Comparison of ENCODE assay signal across 7 mouse cellular contexts in the genomic region with DNA sequence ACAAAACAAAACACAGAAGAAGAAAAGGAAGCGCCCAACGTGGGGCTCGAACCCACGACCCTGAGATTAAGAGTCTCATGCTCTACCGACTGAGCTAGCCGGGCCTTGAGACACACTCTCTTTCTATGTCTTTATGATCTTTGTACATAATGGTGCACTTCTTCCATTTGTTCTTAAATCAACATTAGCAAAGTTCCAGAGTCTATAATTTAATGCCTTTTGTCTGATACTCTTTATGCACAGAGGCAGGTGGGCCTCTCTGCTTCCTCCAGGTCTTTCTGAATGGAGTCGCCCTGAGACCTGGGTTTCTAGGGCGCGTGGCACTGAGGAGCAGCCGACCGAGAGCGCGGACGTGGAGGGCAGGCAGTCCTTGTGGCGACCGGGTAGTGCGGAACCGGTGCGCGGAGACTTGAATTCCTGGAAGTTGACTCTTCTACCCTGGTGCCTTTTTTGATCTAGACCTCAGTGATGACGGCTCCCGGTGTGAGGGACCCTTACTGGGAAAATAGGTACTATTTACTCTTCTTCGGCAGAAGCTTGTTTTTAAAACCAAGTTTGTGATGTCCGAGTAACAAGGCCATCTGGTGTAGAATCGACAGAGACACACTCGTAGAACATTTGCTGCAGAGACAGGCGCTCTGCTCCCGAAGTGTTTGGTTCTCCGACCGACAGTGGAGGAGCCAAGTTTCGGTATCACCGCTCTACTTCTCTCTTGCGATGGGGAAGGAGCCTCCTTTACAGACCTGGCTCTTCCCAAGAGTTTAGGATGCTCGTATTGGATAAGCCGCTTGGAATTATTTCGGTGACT. TPM values are rescaled to one million over a fixed set of nuclear protein-coding genes. Genes with fewer than 3 reads are reported as not detected.
A peak's percentile ranks its signal among the peaks of the same experiment; 100 is the strongest.
DNase-seq lines count a peak whose midpoint lies in the region; ATAC-seq and TF ChIP-seq lines count a peak whose summit lies in the region.

No protein-coding gene starts in this region.

- peak; percentile 34 for ATAC-seq in granulocyte monocyte progenitor cell, adult 5-6 weeks (replicated peaks; ENCODE audit: poor library complexity, severe bottlenecking)
- ATAC-seq in intestine, postnatal 0 days = peak; percentile 27
- peak; percentile 43 for ATAC-seq in midbrain, embryonic 11.5 days (ENCODE audit: low FRiP score)

- WGBS in embryonic facial prominence, embryonic 10.5 days = under 1% methylated on average over 36 of the region's 36 CpGs
- under 1% methylated on average over 36 of the region's 36 CpGs for WGBS in intestine, postnatal 0 days
- under 1% methylated on average over 36 of the region's 36 CpGs for WGBS in midbrain, embryonic 11.5 days

- H3K9me3 ChIP-seq in embryonic facial prominence, embryonic 10.5 days = no peaks in the 10 kb centered on the region
- no peaks in the 10 kb centered on the region for H3K9me3 ChIP-seq in intestine, postnatal 0 days (ENCODE audit: control insufficient read depth)
- H3K9me3 ChIP-seq in midbrain, embryonic 11.5 days (ENCODE audit: control insufficient read depth, low read length) = no peaks in the 10 kb centered on the region

- H3K36me3 ChIP-seq in embryonic facial prominence, embryonic 10.5 days (replicated peaks) = no peaks in the 10 kb centered on the region
- no peaks in the 10 kb centered on the region for H3K36me3 ChIP-seq in intestine, postnatal 0 days (ENCODE audit: control insufficient read depth, insufficient read depth)
- H3K36me3 ChIP-seq in midbrain, embryonic 11.5 days (ENCODE audit: control insufficient read depth, insufficient read depth, low read length) = no peaks in the 10 kb centered on the region

- TF ChIP-seq CTCF in intestine, postnatal 0 days (IDR thresholded peaks at IDR 0.05; ENCODE audit: low read depth) = 0 out of 2 replicates have a peak, but pooled peaks have one; percentile 6

- H3K27me3 ChIP-seq in embryonic facial prominence, embryonic 10.5 days (replicated peaks; ENCODE audit: low read depth, poor library complexity, severe bottlenecking) = no peaks in the 10 kb centered on the region
- H3K27me3 ChIP-seq in intestine, postnatal 0 days (replicated peaks; ENCODE audit: control insufficient read depth, insufficient read depth, low read length) = no peaks in the 10 kb centered on the region
- no peaks in the 10 kb centered on the region; the same call in 1 of the 2 replicates for H3K27me3 ChIP-seq in midbrain, embryonic 11.5 days (ENCODE audit: control insufficient read depth, insufficient read depth, low read length)

- DNase-seq in adrenal gland, postnatal 10 days = peak; percentile 86
- DNase-seq in embryonic facial prominence, embryonic 10.5 days (ENCODE audit: low spot score) = peak; percentile 85
- peak; percentile 71 for DNase-seq in left cerebral cortex, postnatal 4 days
- peak; percentile 99 for DNase-seq in midbrain, embryonic 11.5 days (ENCODE audit: low spot score, missing footprints)
- DNase-seq in skeletal muscle tissue, adult 2 months (ENCODE audit: low read depth, low spot score) = peak; percentile 83

- intact Hi-C loops in left cerebral cortex, postnatal 4 days (cut with DNase I) = loop anchor here (5.0 kb wide), 1 partner anchor 212 kb away; no protein-coding TSS in a partner anchor

- H3K4me2 ChIP-seq in intestine, postnatal 0 days (replicated peaks; ENCODE audit: low read depth) = peak overlapping the region; percentile 88
- H3K4me2 ChIP-seq in midbrain, embryonic 11.5 days = peak overlapping the region; percentile 59

- peak overlapping the region; percentile 83 for H3K9ac ChIP-seq in intestine, postnatal 0 days (ENCODE audit: low read depth, low read length)
- H3K9ac ChIP-seq in midbrain, embryonic 11.5 days (ENCODE audit: low read length) = peak overlapping the region; percentile 60

- peak overlapping the region; percentile 85 for H3K27ac ChIP-seq in embryonic facial prominence, embryonic 10.5 days (replicated peaks)
- H3K27ac ChIP-seq in intestine, postnatal 0 days (ENCODE audit: low read depth, low read length) = peak overlapping the region; percentile 96
- peak overlapping the region; percentile 37 for H3K27ac ChIP-seq in midbrain, embryonic 11.5 days (ENCODE audit: low read depth, low read length)

- peaks cover 22% of the 10 kb centered on the region; the same call in 1 of the 2 replicates for H3K4me1 ChIP-seq in embryonic facial prominence, embryonic 10.5 days
- H3K4me1 ChIP-seq in intestine, postnatal 0 days (replicated peaks; ENCODE audit: control insufficient read depth, insufficient read depth, low read length) = peaks cover 3% of the 10 kb centered on the region; the same call in 1 of the 2 replicates
- peaks cover 6% of the 10 kb centered on the region; the same call in 1 of the 2 replicates for H3K4me1 ChIP-seq in midbrain, embryonic 11.5 days (ENCODE audit: control insufficient read depth, insufficient read depth, low read length)

- H3K4me3 ChIP-seq in embryonic facial prominence, embryonic 10.5 days = peak overlapping the region; percentile 78
- peak overlapping the region; percentile 84 for H3K4me3 ChIP-seq in intestine, postnatal 0 days (ENCODE audit: low read depth, low read length)
- H3K4me3 ChIP-seq in midbrain, embryonic 11.5 days (ENCODE audit: low read depth, low read length) = peak overlapping the region; percentile 54

RNA-seq across cellular contexts. Expression of gene Hfe2, which starts 25.3 kb away (rescaled TPM):
- total RNA-seq in adrenal gland, postnatal 10 days (2021) = 10 to 100 TPM; 14.0 to 29.6 TPM
- 1.4 and 1.5 TPM in 2 replicates for polyA plus RNA-seq in embryonic facial prominence, embryonic 10.5 days (2016; fragmentation: Nextera tagmentation; extraction: Ambion mirVana)
- total RNA-seq in granulocyte monocyte progenitor cell, adult 5-6 weeks (2014; fragmentation: Nextera tagmentation) = not detected in 2 replicates
- total RNA-seq in granulocyte monocyte progenitor cell, adult 5-6 weeks (2017) = not detected in 2 replicates
- polyA plus RNA-seq in intestine, postnatal 0 days (2015; fragmentation: Nextera tagmentation; extraction: Ambion mirVana) = 0.07 TPM in 1 of 2 replicates, not detected in the other
- total RNA-seq in left cerebral cortex, postnatal 4 days (2021) = 1 to 10 TPM; 1.1 TPM
- 1.3 and 1.7 TPM in 2 replicates for polyA plus RNA-seq in midbrain, embryonic 11.5 days (2014; fragmentation: Nextera tagmentation; extraction: Ambion mirVana)

RNA-seq across cellular contexts. Expression of gene BC107364, which starts 47.6 kb away (rescaled TPM):
- total RNA-seq in adrenal gland, postnatal 10 days (2021) = not detected
- not detected in 2 replicates for polyA plus RNA-seq in embryonic facial prominence, embryonic 10.5 days (2016; fragmentation: Nextera tagmentation; extraction: Ambion mirVana)
- not detected in 2 replicates for total RNA-seq in granulocyte monocyte progenitor cell, adult 5-6 weeks (2014; fragmentation: Nextera tagmentation)
- total RNA-seq in granulocyte monocyte progenitor cell, adult 5-6 weeks (2017) = not detected in 2 replicates
- 0.54 and 0.56 TPM in 2 replicates for polyA plus RNA-seq in intestine, postnatal 0 days (2015; fragmentation: Nextera tagmentation; extraction: Ambion mirVana)
- total RNA-seq in left cerebral cortex, postnatal 4 days (2021) = not detected
- not detected in 2 replicates for polyA plus RNA-seq in midbrain, embryonic 11.5 days (2014; fragmentation: Nextera tagmentation; extraction: Ambion mirVana)

RNA-seq across cellular contexts. Expression of gene Txnip, which starts 58.1 kb away (rescaled TPM):
- total RNA-seq in adrenal gland, postnatal 10 days (2021) = 100 to 1,000 TPM; 601 to 945 TPM
- 31.2 and 34.9 TPM in 2 replicates for polyA plus RNA-seq in embryonic facial prominence, embryonic 10.5 days (2016; fragmentation: Nextera tagmentation; extraction: Ambion mirVana)
- 80.1 and 110 TPM in 2 replicates for total RNA-seq in granulocyte monocyte progenitor cell, adult 5-6 weeks (2014; fragmentation: Nextera tagmentation)
- 79.0 and 80.5 TPM in 2 replicates for total RNA-seq in granulocyte monocyte progenitor cell, adult 5-6 weeks (2017)
- polyA plus RNA-seq in intestine, postnatal 0 days (2015; fragmentation: Nextera tagmentation; extraction: Ambion mirVana) = 244 and 254 TPM in 2 replicates
- total RNA-seq in left cerebral cortex, postnatal 4 days (2021) = 10 to 100 TPM; 65.2 to 69.2 TPM
- 54.0 and 55.9 TPM in 2 replicates for polyA plus RNA-seq in midbrain, embryonic 11.5 days (2014; fragmentation: Nextera tagmentation; extraction: Ambion mirVana)

Comparison
In these comparisons a context has a peak if more than half of its experiments do, and no peak if none do; other contexts are left out.
1. Peak in every context shown above with its lines: DNase-seq, ATAC-seq, H3K4me3 ChIP-seq and H3K27ac ChIP-seq.
2. H3K27ac ChIP-seq: peak in every context shown above with its lines; median percentile 96 in intestine, postnatal 0 days; 85 in embryonic facial prominence, embryonic 10.5 days; 37 in midbrain, embryonic 11.5 days.
3. RNA of gene Hfe2, which starts 25.3 kb away (total RNA-seq): 14.0 to 29.6 TPM in adrenal gland, postnatal 10 days; 1.1 TPM in left cerebral cortex, postnatal 4 days and not detected in granulocyte monocyte progenitor cell, adult 5-6 weeks; every median in the first group is over 4 times any median in the second.
4. RNA of gene Txnip, which starts 58.1 kb away (total RNA-seq): 601 to 945 TPM in adrenal gland, postnatal 10 days; 79.0 to 110 TPM in granulocyte monocyte progenitor cell, adult 5-6 weeks and 65.2 to 69.2 TPM in left cerebral cortex, postnatal 4 days; every median in the first group is over 4 times any median in the second.